Mouse (Mus musculus): Measurements from ENCODE around the gene 4933415A04Rik. TPM values are rescaled to one million over a fixed set of nuclear protein-coding genes. Genes with fewer than 3 reads are reported as not detected.

Gene 4933415A04Rik
- polyA plus RNA-seq, 1 experiment from 2014 or later = 6.8 TPM

- Histone ChIP-seq H3K27ac (ENCODE audit: low read length) (peak overlapping the region; percentile 86), H3K4me3 (ENCODE audit: low read length) (no peak overlapping the region), H3K9me3 (ENCODE audit: low read length) (no peaks in the 10 kb centered on the region), H3K4me1 (ENCODE audit: insufficient read depth, low read length) (peaks cover 53% of the 10 kb centered on the region), H3K27me3 (ENCODE audit: insufficient read depth, low read length) (no peaks in the 10 kb centered on the region), H3K4me2 (replicated peaks; ENCODE audit: low read depth, low read length) (no peak overlapping the region), H3K36me3 (ENCODE audit: insufficient read depth, low read length) (no peaks in the 10 kb centered on the region), H3K9ac (replicated peaks; ENCODE audit: low read length) (no peak overlapping the region; the same call in 1 of the 2 replicates)
- no peak for ATAC-seq (ENCODE audit: low FRiP score, low TSS enrichment)
- 68% methylated on average over 5 of the region's 5 CpGs for WGBS
Measured at GRCm38 (mm10) chr11:43569188-43569587, 17.7 kb upstream of the 4933415A04Rik start.

- Histone ChIP-seq H3K4me2 (replicated peaks; ENCODE audit: low read depth, low read length) (no peak overlapping the region), H3K9ac (replicated peaks; ENCODE audit: low read length) (no peak overlapping the region), H3K4me1 (ENCODE audit: insufficient read depth, low read length) (peaks cover 51% of the 10 kb centered on the region), H3K27me3 (ENCODE audit: insufficient read depth, low read length) (no peaks in the 10 kb centered on the region), H3K27ac (ENCODE audit: low read length) (peak overlapping the region; percentile 86), H3K36me3 (ENCODE audit: insufficient read depth, low read length) (no peaks in the 10 kb centered on the region), H3K9me3 (ENCODE audit: low read length) (no peaks in the 10 kb centered on the region), H3K4me3 (ENCODE audit: low read length) (no peak overlapping the region)
- 65% methylated on average over 11 of the region's 11 CpGs for WGBS
- peak; percentile 37 for ATAC-seq (ENCODE audit: low FRiP score, low TSS enrichment)
Measured at GRCm38 (mm10) chr11:43569595-43569994, 17.2 kb upstream of the 4933415A04Rik start.

- ATAC-seq (ENCODE audit: low FRiP score, low TSS enrichment) = no peak
- H3K4me3 ChIP-seq (ENCODE audit: low read length) = no peak overlapping the region
- no peak overlapping the region for H3K9ac ChIP-seq (replicated peaks; ENCODE audit: low read length)
- peaks cover 33% of the 10 kb centered on the region for H3K4me1 ChIP-seq (ENCODE audit: insufficient read depth, low read length)
- H3K9me3 ChIP-seq (ENCODE audit: low read length) = no peaks in the 10 kb centered on the region
- H3K27me3 ChIP-seq (ENCODE audit: insufficient read depth, low read length) = no peaks in the 10 kb centered on the region
- peak overlapping the region; percentile 67; the same call in 1 of the 2 replicates for H3K27ac ChIP-seq (ENCODE audit: low read length)
- peaks cover 5% of the 10 kb centered on the region for H3K36me3 ChIP-seq (ENCODE audit: insufficient read depth, low read length)
- H3K4me2 ChIP-seq (replicated peaks; ENCODE audit: low read depth, low read length) = no peak overlapping the region
- WGBS = 25% methylated on average over 3 of the region's 3 CpGs
Measured at GRCm38 (mm10) chr11:43575061-43575375, 11.8 kb upstream of the 4933415A04Rik start.

GRCm38 (mm10) chr11:43575376-43576151 lies 11.3 kb upstream of the 4933415A04Rik start:
- WGBS = 36% methylated on average over 9 of the region's 9 CpGs
- H3K9ac ChIP-seq (replicated peaks; ENCODE audit: low read length) = peak overlapping the region; percentile 37; the same call in 1 of the 2 replicates
- ATAC-seq (ENCODE audit: low FRiP score, low TSS enrichment) = peak; percentile 37; the same call in 1 of the 2 replicates

GRCm38 (mm10) chr11:43577713-43578478 lies 8.9 kb upstream of the 4933415A04Rik start:
- 61% methylated on average over 11 of the region's 11 CpGs for WGBS
- Histone ChIP-seq H3K4me1 (ENCODE audit: insufficient read depth, low read length) (peaks cover 12% of the 10 kb centered on the region), H3K9ac (replicated peaks; ENCODE audit: low read length) (no peak overlapping the region), H3K9me3 (ENCODE audit: low read length) (no peaks in the 10 kb centered on the region), H3K36me3 (ENCODE audit: insufficient read depth, low read length) (peaks cover 17% of the 10 kb centered on the region), H3K4me2 (replicated peaks; ENCODE audit: low read depth, low read length) (no peak overlapping the region), H3K27ac (ENCODE audit: low read length) (no peak overlapping the region), H3K4me3 (ENCODE audit: low read length) (no peak overlapping the region), H3K27me3 (ENCODE audit: insufficient read depth, low read length) (no peaks in the 10 kb centered on the region)
- ATAC-seq (ENCODE audit: low FRiP score, low TSS enrichment) = 0 out of 2 replicates have a peak, but pooled peaks have one; percentile 40

More at GRCm38 (mm10) chr11:43575376-43576151, 11.3 kb upstream of the 4933415A04Rik start:
- Histone ChIP-seq H3K36me3 (ENCODE audit: insufficient read depth, low read length) (peaks cover 8% of the 10 kb centered on the region), H3K9me3 (ENCODE audit: low read length) (no peaks in the 10 kb centered on the region), H3K4me2 (replicated peaks; ENCODE audit: low read depth, low read length) (no peak overlapping the region), H3K27me3 (ENCODE audit: insufficient read depth, low read length) (no peaks in the 10 kb centered on the region), H3K4me1 (ENCODE audit: insufficient read depth, low read length) (peaks cover 28% of the 10 kb centered on the region), H3K4me3 (ENCODE audit: low read length) (no peak overlapping the region), H3K27ac (ENCODE audit: low read length) (peak overlapping the region; percentile 67; the same call in 1 of the 2 replicates)

GRCm38 (mm10) chr11:43585211-43586005 lies 1.4 kb upstream of the 4933415A04Rik start:
- WGBS = 90% methylated on average over 22 of the region's 22 CpGs
- H3K4me2 ChIP-seq (replicated peaks; ENCODE audit: low read depth, low read length) = no peak overlapping the region
- no peak overlapping the region for H3K27ac ChIP-seq (ENCODE audit: low read length)
- H3K4me3 ChIP-seq (ENCODE audit: low read length) = no peak overlapping the region
- no peak for ATAC-seq (ENCODE audit: low FRiP score, low TSS enrichment)
- H3K36me3 ChIP-seq (ENCODE audit: insufficient read depth, low read length) = peaks cover 41% of the 10 kb centered on the region
- H3K27me3 ChIP-seq (ENCODE audit: insufficient read depth, low read length) = no peaks in the 10 kb centered on the region
- H3K9me3 ChIP-seq (ENCODE audit: low read length) = no peaks in the 10 kb centered on the region
- H3K4me1 ChIP-seq (ENCODE audit: insufficient read depth, low read length) = no peaks in the 10 kb centered on the region
- no peak overlapping the region for H3K9ac ChIP-seq (replicated peaks; ENCODE audit: low read length)

GRCm38 (mm10) chr11:43589530-43590072 lies 2.8 kb downstream of the 4933415A04Rik start:
- H3K4me1 ChIP-seq (ENCODE audit: insufficient read depth, low read length) = no peaks in the 10 kb centered on the region
- H3K4me3 ChIP-seq (ENCODE audit: low read length) = no peak overlapping the region
- H3K36me3 ChIP-seq (ENCODE audit: insufficient read depth, low read length) = peaks cover 18% of the 10 kb centered on the region
- no peak overlapping the region for H3K27ac ChIP-seq (ENCODE audit: low read length)
- no peaks in the 10 kb centered on the region for H3K27me3 ChIP-seq (ENCODE audit: insufficient read depth, low read length)
- H3K4me2 ChIP-seq (replicated peaks; ENCODE audit: low read depth, low read length) = no peak overlapping the region
- WGBS = 59% methylated on average over 6 of the region's 6 CpGs
- H3K9me3 ChIP-seq (ENCODE audit: low read length) = no peaks in the 10 kb centered on the region
- H3K9ac ChIP-seq (replicated peaks; ENCODE audit: low read length) = no peak overlapping the region
- no peak for ATAC-seq (ENCODE audit: low FRiP score, low TSS enrichment)

- Histone ChIP-seq H3K9me3 (ENCODE audit: low read length) (no peaks in the 10 kb centered on the region), H3K27me3 (ENCODE audit: insufficient read depth, low read length) (no peaks in the 10 kb centered on the region), H3K4me2 (replicated peaks; ENCODE audit: low read depth, low read length) (no peak within 1 kb of the TSS), H3K4me1 (ENCODE audit: insufficient read depth, low read length) (peaks cover 7% of the 10 kb centered on the region; the same call in 1 of the 2 replicates), H3K4me3 (ENCODE audit: low read length) (no peak within 1 kb of the TSS), H3K9ac (replicated peaks; ENCODE audit: low read length) (no peak within 1 kb of the TSS), H3K27ac (ENCODE audit: low read length) (no peak within 1 kb of the TSS), H3K36me3 (ENCODE audit: insufficient read depth, low read length) (no peaks in the 10 kb centered on the region)
- ATAC-seq (ENCODE audit: low FRiP score, low TSS enrichment) = no peak
- 87% methylated on average over 5 of the region's 5 CpGs for WGBS
Measured at GRCm38 (mm10) chr11:43601440-43601839, 14.6 kb downstream of the 4933415A04Rik start, which contains the start of gene Fabp6. Gene Fabp6 (minus strand): TSS chr11:43601540.

GRCm38 (mm10) chr11:43604207-43604606 lies 17.4 kb downstream of the 4933415A04Rik start:
- Histone ChIP-seq H3K4me1 (ENCODE audit: insufficient read depth, low read length) (peaks cover 7% of the 10 kb centered on the region; the same call in 1 of the 2 replicates), H3K27me3 (ENCODE audit: insufficient read depth, low read length) (no peaks in the 10 kb centered on the region), H3K9ac (replicated peaks; ENCODE audit: low read length) (no peak overlapping the region), H3K36me3 (ENCODE audit: insufficient read depth, low read length) (no peaks in the 10 kb centered on the region), H3K9me3 (ENCODE audit: low read length) (no peaks in the 10 kb centered on the region), H3K4me3 (ENCODE audit: low read length) (no peak overlapping the region), H3K4me2 (replicated peaks; ENCODE audit: low read depth, low read length) (no peak overlapping the region), H3K27ac (ENCODE audit: low read length) (no peak overlapping the region)
- no peak for ATAC-seq (ENCODE audit: low FRiP score, low TSS enrichment)
- 88% methylated on average over 2 of the region's 2 CpGs for WGBS
